Mouse (Mus musculus): ENCODE data around the gene Gm49355. TPM values are rescaled to one million over a fixed set of nuclear protein-coding genes. Genes with fewer than 3 reads are reported as not detected.
"Not testable (repeated sequence)": the region's sequence is repeated elsewhere in the genome, so short reads cannot be mapped to it uniquely, and the experiment has no call there.

Gm49355 gene
- 0.60 TPM in 1 of 2 replicates, not detected in the other for total RNA-seq (2017)

- ATAC-seq (replicated peaks in 1 of 2; ENCODE audit: insufficient read depth in 1 of 2, low FRiP score in 2 of 2, low TSS enrichment in 1 of 2, low read depth in 1 of 2, poor library complexity in 2 of 2, severe bottlenecking in 2 of 2): no peak
These were observed at the start of gene Gm49355 for GRCm38 (mm10) chr14:12283641-12284040. Gene Gm49355 (plus strand): TSS chr14:12283976.

- peak; percentile 21 to 37; a peak in 1 of 4 replicates for ATAC-seq (replicated peaks in 1 of 2; ENCODE audit: insufficient read depth in 1 of 2, low FRiP score in 2 of 2, low TSS enrichment in 1 of 2, low read depth in 1 of 2, poor library complexity in 2 of 2, severe bottlenecking in 2 of 2)
These were observed 40.0 kb upstream of the Gm49355 start for GRCm38 (mm10) chr14:12243726-12244125.

GRCm38 (mm10) chr14:12276031-12276430 is 7.7 kb upstream of the Gm49355 start:
- ATAC-seq (replicated peaks in 1 of 2; ENCODE audit: insufficient read depth in 1 of 2, low FRiP score in 2 of 2, low TSS enrichment in 1 of 2, low read depth in 1 of 2, poor library complexity in 2 of 2, severe bottlenecking in 2 of 2): no peak

GRCm38 (mm10) chr14:12284141-12284912 is 551 bp downstream of the Gm49355 start, which contains the start of gene 3830406C13Rik:
Gene 3830406C13Rik (plus strand): TSS chr14:12284173.
- ATAC-seq (replicated peaks in 1 of 2; ENCODE audit: insufficient read depth in 1 of 2, low FRiP score in 2 of 2, low TSS enrichment in 1 of 2, low read depth in 1 of 2, poor library complexity in 2 of 2, severe bottlenecking in 2 of 2): peak; percentile 97 to 98

- ATAC-seq (replicated peaks in 1 of 2; ENCODE audit: insufficient read depth in 1 of 2, low FRiP score in 2 of 2, low TSS enrichment in 1 of 2, low read depth in 1 of 2, poor library complexity in 2 of 2, severe bottlenecking in 2 of 2): not testable (repeated sequence)
These were observed 6.0 kb downstream of the Gm49355 start for GRCm38 (mm10) chr14:12289747-12290146.

- ATAC-seq (replicated peaks in 1 of 2; ENCODE audit: insufficient read depth in 1 of 2, low FRiP score in 2 of 2, low TSS enrichment in 1 of 2, low read depth in 1 of 2, poor library complexity in 2 of 2, severe bottlenecking in 2 of 2): no peak
These were observed 12.6 kb downstream of the Gm49355 start for GRCm38 (mm10) chr14:12296391-12296790.

GRCm38 (mm10) chr14:12299171-12299570 is 15.4 kb downstream of the Gm49355 start:
- no peak for ATAC-seq (replicated peaks in 1 of 2; ENCODE audit: insufficient read depth in 1 of 2, low FRiP score in 2 of 2, low TSS enrichment in 1 of 2, low read depth in 1 of 2, poor library complexity in 2 of 2, severe bottlenecking in 2 of 2)

- ATAC-seq (replicated peaks in 1 of 2; ENCODE audit: insufficient read depth in 1 of 2, low FRiP score in 2 of 2, low TSS enrichment in 1 of 2, low read depth in 1 of 2, poor library complexity in 2 of 2, severe bottlenecking in 2 of 2): no peak
These were observed 15.9 kb downstream of the Gm49355 start for GRCm38 (mm10) chr14:12299654-12300053.

- no peak for ATAC-seq (replicated peaks in 1 of 2; ENCODE audit: insufficient read depth in 1 of 2, low FRiP score in 2 of 2, low TSS enrichment in 1 of 2, low read depth in 1 of 2, poor library complexity in 2 of 2, severe bottlenecking in 2 of 2)
These were observed 16.5 kb downstream of the Gm49355 start for GRCm38 (mm10) chr14:12300275-12300674.

GRCm38 (mm10) chr14:12300677-12301076 is 16.9 kb downstream of the Gm49355 start:
- no peak for ATAC-seq (replicated peaks in 1 of 2; ENCODE audit: insufficient read depth in 1 of 2, low FRiP score in 2 of 2, low TSS enrichment in 1 of 2, low read depth in 1 of 2, poor library complexity in 2 of 2, severe bottlenecking in 2 of 2)

GRCm38 (mm10) chr14:12303106-12303505 is 19.3 kb downstream of the Gm49355 start:
- ATAC-seq (replicated peaks in 1 of 2; ENCODE audit: insufficient read depth in 1 of 2, low FRiP score in 2 of 2, low TSS enrichment in 1 of 2, low read depth in 1 of 2, poor library complexity in 2 of 2, severe bottlenecking in 2 of 2): no peak

GRCm38 (mm10) chr14:12333622-12334021 is 49.8 kb downstream of the Gm49355 start:
- no peak for ATAC-seq (replicated peaks in 1 of 2; ENCODE audit: insufficient read depth in 1 of 2, low FRiP score in 2 of 2, low TSS enrichment in 1 of 2, low read depth in 1 of 2, poor library complexity in 2 of 2, severe bottlenecking in 2 of 2)

GRCm38 (mm10) chr14:12334925-12335324 is 51.1 kb downstream of the Gm49355 start:
- ATAC-seq (replicated peaks in 1 of 2; ENCODE audit: insufficient read depth in 1 of 2, low FRiP score in 2 of 2, low TSS enrichment in 1 of 2, low read depth in 1 of 2, poor library complexity in 2 of 2, severe bottlenecking in 2 of 2): no peak

GRCm38 (mm10) chr14:12337421-12337997 is 53.7 kb downstream of the Gm49355 start:
- no peak for ATAC-seq (replicated peaks in 1 of 2; ENCODE audit: insufficient read depth in 1 of 2, low FRiP score in 2 of 2, low TSS enrichment in 1 of 2, low read depth in 1 of 2, poor library complexity in 2 of 2, severe bottlenecking in 2 of 2)

- ATAC-seq (replicated peaks in 1 of 2; ENCODE audit: insufficient read depth in 1 of 2, low FRiP score in 2 of 2, low TSS enrichment in 1 of 2, low read depth in 1 of 2, poor library complexity in 2 of 2, severe bottlenecking in 2 of 2): no peak
These were observed 54.4 kb downstream of the Gm49355 start for GRCm38 (mm10) chr14:12337998-12338809.

GRCm38 (mm10) chr14:12338811-12339565 is 55.2 kb downstream of the Gm49355 start:
- ATAC-seq (replicated peaks in 1 of 2; ENCODE audit: insufficient read depth in 1 of 2, low FRiP score in 2 of 2, low TSS enrichment in 1 of 2, low read depth in 1 of 2, poor library complexity in 2 of 2, severe bottlenecking in 2 of 2): no peak
